Mouse (Mus musculus): ENCODE results near the gene Tmem87a.

The Tmem87a gene

GRCm38 (mm10) chr2:120366501-120366900, 37.4 kb downstream of the Tmem87a start:
- no peak for DNase-seq (ENCODE audit: low spot score)

DNA sequence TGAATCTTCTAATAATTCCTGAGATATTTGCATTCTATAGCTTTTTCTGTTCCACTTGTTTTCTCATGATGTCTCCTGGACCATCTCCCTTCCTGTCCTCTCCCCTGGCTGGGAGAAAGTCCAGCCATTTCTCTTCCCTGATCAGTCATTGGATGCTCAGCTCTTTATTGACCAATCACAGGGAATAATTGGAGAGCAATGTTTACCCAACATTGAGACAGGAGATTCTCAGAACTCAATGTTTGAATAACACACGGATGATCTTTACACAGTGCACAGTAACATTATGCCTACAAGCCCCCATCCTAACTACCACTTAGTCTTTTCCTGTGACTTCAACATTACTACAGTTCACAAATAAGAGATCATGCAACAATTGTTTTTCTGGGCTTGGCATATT, 43.5 kb downstream of the Tmem87a start:
- DNase-seq (ENCODE audit: low spot score) = no peak

DNA sequence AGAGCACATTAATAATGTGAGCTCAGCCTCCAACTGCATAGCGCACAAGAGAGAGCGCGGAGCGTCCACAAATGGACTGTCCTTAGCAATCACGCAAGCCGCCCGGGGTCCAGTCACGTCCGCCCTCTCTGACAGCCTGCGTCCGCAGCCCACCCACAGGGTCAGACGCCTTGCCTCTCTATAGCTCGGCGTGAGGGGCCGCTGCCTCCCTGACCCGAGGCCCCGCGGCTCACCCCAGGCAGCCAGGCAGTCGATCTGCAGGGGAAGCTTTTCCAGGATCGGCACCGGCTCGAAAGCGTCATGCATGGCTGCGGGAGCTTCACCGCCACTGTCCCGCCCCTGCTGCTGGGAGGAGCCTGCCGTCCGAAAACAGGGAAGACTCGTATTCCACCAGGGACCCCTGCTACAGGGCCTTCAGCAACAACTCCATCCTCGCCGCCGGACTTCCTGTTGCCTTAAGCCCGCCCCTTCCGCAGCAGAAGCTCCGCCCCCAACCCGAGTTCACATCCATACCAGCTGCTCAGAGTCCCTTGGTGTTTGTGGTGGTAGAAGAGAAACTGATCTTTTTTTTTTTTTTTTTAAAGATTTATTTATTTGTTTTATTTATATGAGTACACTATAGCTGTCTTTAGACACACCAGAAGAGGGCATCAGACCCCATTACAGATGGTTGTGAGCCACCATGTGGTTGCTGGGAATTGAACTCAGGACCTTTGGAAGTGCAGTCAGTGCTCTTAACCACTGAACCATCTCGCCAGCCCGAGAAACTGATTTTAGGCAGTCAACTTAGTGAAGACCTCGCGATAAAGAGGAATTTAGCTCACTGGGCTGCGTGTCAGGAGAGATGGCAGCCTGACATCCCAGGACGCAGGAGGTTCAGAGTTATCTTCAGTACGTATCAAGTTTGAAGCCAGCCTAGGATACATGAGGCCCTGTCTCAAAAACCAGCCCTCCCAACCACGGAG, 50.9 kb downstream of the Tmem87a start, which contains the start of gene Vps39:
TSS of gene Vps39 (minus strand) at position 456 of the 965 bp plus-strand sequence.
- peak; percentile 81 for DNase-seq (ENCODE audit: low spot score)

DNA sequence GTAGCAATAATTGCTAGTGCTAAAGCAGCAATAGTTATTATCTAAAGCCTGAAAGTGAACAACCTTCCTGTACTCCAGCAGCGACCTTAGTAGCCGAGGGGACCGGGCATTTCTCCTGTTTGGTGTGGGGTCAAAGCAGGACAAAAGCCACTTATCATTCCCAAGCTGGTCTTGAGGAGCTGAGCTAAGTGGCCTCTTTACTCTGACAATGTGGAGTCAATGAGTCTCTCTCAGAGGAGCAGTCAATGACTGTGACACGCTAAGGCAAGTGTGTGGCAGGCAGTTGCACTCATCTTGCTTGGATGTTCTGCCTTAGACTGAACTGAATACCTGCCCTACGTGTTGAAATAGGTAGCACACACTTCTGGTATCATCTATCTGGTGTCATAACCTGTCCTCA, 52.6 kb downstream of the Tmem87a start:
- no peak for DNase-seq (ENCODE audit: low spot score)

GRCm38 (mm10) chr2:120348120-120348519, 55.8 kb downstream of the Tmem87a start:
- no peak for DNase-seq (ENCODE audit: low spot score)

- no peak for DNase-seq (ENCODE audit: low spot score)
These were observed 62.2 kb downstream of the Tmem87a start for GRCm38 (mm10) chr2:120341741-120342140.

- DNase-seq (ENCODE audit: low spot score) = no peak
These were observed 66.0 kb downstream of the Tmem87a start for GRCm38 (mm10) chr2:120337886-120338285.

DNA sequence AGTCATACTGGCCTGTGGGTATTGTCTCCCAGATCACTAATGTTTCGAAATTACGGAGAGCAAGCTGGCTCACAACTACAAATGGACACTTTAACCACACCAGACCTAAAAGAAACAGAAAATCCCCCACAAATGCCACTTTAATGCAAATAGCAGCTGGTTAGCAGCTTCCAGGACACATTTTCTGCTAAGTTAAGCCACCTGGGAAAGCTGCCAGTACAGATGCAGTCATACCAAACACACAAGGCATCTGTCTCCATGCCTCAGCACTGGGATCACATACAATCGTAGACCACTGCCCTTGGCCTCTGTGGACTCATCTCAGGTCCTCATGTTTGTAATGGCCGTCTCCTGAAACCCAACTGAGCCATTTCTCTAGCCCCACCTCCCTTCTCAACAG, 72.3 kb downstream of the Tmem87a start:
- no peak for DNase-seq (ENCODE audit: low spot score)

DNA sequence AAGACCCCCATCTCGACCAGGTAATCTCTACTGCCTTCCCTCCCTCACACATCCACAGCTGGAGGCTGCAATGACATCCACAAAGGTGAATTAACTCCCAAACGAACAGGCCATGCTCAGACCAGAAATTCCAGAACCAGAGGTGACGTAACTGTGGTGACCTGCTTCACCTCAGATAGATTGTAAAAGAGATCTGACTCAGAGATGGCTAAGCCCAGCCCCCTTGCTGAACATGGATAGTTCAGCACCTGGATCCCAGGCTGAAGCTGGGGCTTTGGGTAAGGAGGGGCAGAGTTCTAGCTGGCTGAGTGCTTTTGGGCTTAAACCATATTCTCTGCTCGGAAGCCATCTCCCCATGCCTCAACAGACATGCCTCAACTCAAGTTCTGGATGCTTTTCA, 88.8 kb downstream of the Tmem87a start:
- DNase-seq (ENCODE audit: low spot score) = no peak

DNA sequence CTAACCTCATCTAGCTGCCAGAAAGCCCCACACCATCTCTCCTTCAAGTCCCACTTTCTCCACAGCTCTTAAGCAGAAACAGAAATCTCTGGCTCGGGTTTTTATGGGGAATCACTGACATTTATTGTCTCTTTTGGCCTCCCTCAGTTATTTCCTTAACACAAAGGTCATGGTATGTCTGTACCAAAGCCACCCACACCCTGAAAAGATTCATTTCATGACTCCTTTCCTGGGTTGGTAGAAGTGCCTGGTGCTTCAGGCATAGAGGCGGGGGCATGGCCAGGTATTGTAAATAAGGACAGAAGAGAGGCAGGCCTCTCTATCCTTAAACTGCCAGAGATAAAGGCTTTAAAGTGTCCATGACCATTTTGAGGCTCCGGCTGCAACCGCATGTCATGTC, 89.4 kb downstream of the Tmem87a start:
- DNase-seq (ENCODE audit: low spot score) = no peak

DNA sequence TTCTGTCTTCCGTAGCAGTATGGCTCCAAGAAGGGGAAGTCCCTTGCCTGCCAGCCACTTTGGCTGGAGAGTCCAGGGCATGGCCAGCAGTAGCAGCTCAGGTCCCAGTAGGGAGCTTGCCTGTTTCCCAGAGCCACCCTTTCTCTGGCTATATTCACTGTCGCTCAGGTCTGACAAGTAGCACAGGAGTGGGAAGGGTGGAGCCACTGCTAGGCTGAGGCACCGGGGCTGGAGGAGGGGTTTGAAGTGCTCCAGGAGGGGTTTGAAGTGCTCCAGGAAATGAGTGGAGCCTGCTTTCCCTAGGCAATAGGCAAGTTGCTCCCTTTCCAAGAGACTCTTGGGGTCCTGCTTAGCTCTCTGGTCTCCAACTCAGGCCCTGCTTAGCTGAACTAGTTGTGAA, 89.9 kb downstream of the Tmem87a start, which contains the start of gene Pla2g4f:
TSS of gene Pla2g4f (minus strand) at position 190 of the 400 bp plus-strand sequence.
- no peak for DNase-seq (ENCODE audit: low spot score)

- no peak for DNase-seq (ENCODE audit: low spot score)
These were observed 91.6 kb downstream of the Tmem87a start for GRCm38 (mm10) chr2:120312276-120312825.

All from left cerebral cortex, adult 11 months (tissue).